Mouse (Mus musculus) liver, embryonic 14.5 days (tissue): ENCODE data around the gene Szt2.

ENCODE experiments used
- CTCF ChIP-seq: IDR thresholded peaks from 2 replicates; pipeline ENCODE4 v1.5.1; 2016; ENCODE audit warnings: antibody characterized with exemption, low read depth, control low read depth
- EP300 ChIP-seq: IDR thresholded peaks from 2 replicates; pipeline ENCODE4 v1.6.1; 2016; ENCODE audit warnings: antibody characterized with exemption, low read depth

GRCm38 (mm10) chr4:118410871-118411270 is 1.8 kb upstream of the Szt2 start:
- TF ChIP-seq EP300 (no peak), CTCF (no peak)
